Mouse (Mus musculus) neural tube, embryonic 15.5 days (tissue): ENCODE results near the gene Fam189a1. TPM values are rescaled to one million over a fixed set of nuclear protein-coding genes. Genes with fewer than 3 reads are reported as not detected.

Source experiments
- ATAC-seq: fragments of 200-750 bp; cut with Nextera tagmentation; 2 replicates; pipeline ENCODE4 v1.8.0; 2017; ENCODE audit warnings: mild to moderate bottlenecking, moderate TSS enrichment, moderate library complexity; ENCODE audit not compliant: low FRiP score
- H3K27ac ChIP-seq: fragments of 300-500 bp; sonication (generic); replicated peaks from 2 replicates; pipeline ENCODE4 v1.5.1; 2015; ENCODE audit warnings: mild to moderate bottlenecking, inconsistent platforms
- H3K27me3 ChIP-seq: fragments of 300-500 bp; sonication (generic); replicated peaks from 2 replicates; pipeline ENCODE4 v1.6.1; 2015; ENCODE audit warnings: inconsistent platforms
- H3K36me3 ChIP-seq: fragments of 300-500 bp; sonication (generic); 2 replicates; pipeline ENCODE4 v1.6.1; 2015; ENCODE audit warnings: inconsistent platforms
- H3K4me1 ChIP-seq: fragments of 300-500 bp; sonication (generic); 2 replicates; pipeline ENCODE4 v1.6.1; 2015; ENCODE audit warnings: inconsistent platforms
- H3K4me2 ChIP-seq: fragments of 300-500 bp; sonication (generic); 2 replicates; pipeline ENCODE4 v1.6.1; 2015; ENCODE audit warnings: inconsistent platforms, mild to moderate bottlenecking, moderate library complexity
- H3K4me3 ChIP-seq: fragments of 300-500 bp; sonication (generic); replicated peaks from 2 replicates; pipeline ENCODE4 v1.5.1; 2015; ENCODE audit warnings: mild to moderate bottlenecking, inconsistent platforms
- H3K9ac ChIP-seq: fragments of 300-500 bp; sonication (generic); replicated peaks from 2 replicates; pipeline ENCODE4 v1.6.1; 2015; ENCODE audit warnings: mild to moderate bottlenecking, inconsistent platforms
- H3K9me3 ChIP-seq: fragments of 300-500 bp; sonication (generic); replicated peaks from 2 replicates; pipeline ENCODE4 v1.6.1; 2016; ENCODE audit warnings: inconsistent platforms
- WGBS: fragments of 180-500 bp; shearing (Covaris S2); methylation state at CpG from one replicate; pipeline ENCODE4 v1.1.7; 2015; ENCODE audit warnings: mixed read lengths; 5-methylcytosine and 5-hydroxymethylcytosine counted together
- polyA plus RNA-seq: library from polyadenylated mRNA; unstranded; fragments of >200 nt; fragmentation: Nextera tagmentation; extraction: Ambion mirVana; gene quantifications from 2 replicates; pipeline ENCODE4 v1.2.1, GENCODE M21; 2015

Fam189a1 gene
- polyA plus RNA-seq: 10.4 and 13.4 TPM in 2 replicates

DNA sequence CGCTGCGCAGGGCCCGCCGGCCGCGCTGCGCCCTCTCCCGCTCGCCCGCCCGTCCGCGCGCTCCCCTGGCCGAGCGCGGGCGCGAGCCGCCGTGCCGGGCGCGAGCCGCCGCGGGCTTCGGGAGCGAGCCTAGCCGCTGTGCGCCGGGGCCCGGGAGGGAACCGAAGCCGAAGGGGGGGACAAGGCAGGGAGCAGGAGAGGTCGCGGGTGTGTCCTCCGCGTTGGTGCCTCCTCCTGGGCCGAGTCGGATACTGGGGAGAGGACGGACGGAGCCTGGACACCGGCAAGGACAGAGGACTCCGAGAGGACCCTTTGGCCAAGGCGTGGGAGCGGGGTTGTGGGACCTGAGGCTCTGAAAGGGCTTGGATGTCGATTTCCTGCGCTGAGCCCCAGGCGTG is at the start of gene Fam189a1:
TSS of gene Fam189a1 (minus strand) at position 57 of the 398 bp plus-strand sequence.
- peak within 1 kb of the TSS; percentile 96 for H3K4me2 ChIP-seq
- ATAC-seq: peak; percentile 95
- no peaks in the 10 kb centered on the region for H3K36me3 ChIP-seq
- H3K9me3 ChIP-seq: no peaks in the 10 kb centered on the region
- peak within 1 kb of the TSS; percentile 59 for H3K4me3 ChIP-seq
- peak within 1 kb of the TSS; percentile 74 for H3K9ac ChIP-seq
- H3K27me3 ChIP-seq: 0 out of 2 replicates have a peak, but pooled peaks cover 4% of the 10 kb centered on the region
- H3K27ac ChIP-seq: peak within 1 kb of the TSS; percentile 89
- under 1% methylated on average over 48 of the region's 50 CpGs for WGBS
- H3K4me1 ChIP-seq: peaks cover 28% of the 10 kb centered on the region

DNA sequence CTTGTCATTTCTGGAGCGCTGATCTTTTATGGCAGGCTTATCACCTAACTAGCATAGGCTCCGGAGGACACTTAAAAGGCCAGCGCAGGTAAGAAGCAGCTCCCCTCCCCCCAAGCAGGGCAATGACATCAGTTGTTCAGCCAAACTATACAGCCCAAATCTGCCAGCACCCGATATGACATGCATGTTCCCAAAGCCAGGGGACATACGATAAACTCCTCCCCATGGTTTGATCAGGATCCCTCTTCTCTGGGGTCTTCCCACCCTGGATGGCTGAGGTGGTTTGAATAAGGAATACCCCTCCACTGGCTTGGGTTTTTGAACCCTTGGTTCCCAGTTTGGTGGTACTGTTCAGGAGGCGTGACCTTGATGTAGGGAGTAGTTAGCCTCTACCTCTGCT is 49.7 kb upstream of the Fam189a1 start:
- 0 out of 2 replicates have a peak, but pooled peaks cover 4% of the 10 kb centered on the region for H3K9me3 ChIP-seq
- no peak overlapping the region for H3K27ac ChIP-seq
- no peak for ATAC-seq
- no peaks in the 10 kb centered on the region for H3K27me3 ChIP-seq
- H3K9ac ChIP-seq: no peak overlapping the region
- H3K36me3 ChIP-seq: no peaks in the 10 kb centered on the region
- no peaks in the 10 kb centered on the region for H3K4me1 ChIP-seq
- WGBS: 89% methylated on average over 6 of the region's 6 CpGs
- no peak overlapping the region for H3K4me3 ChIP-seq
- no peak overlapping the region for H3K4me2 ChIP-seq

DNA sequence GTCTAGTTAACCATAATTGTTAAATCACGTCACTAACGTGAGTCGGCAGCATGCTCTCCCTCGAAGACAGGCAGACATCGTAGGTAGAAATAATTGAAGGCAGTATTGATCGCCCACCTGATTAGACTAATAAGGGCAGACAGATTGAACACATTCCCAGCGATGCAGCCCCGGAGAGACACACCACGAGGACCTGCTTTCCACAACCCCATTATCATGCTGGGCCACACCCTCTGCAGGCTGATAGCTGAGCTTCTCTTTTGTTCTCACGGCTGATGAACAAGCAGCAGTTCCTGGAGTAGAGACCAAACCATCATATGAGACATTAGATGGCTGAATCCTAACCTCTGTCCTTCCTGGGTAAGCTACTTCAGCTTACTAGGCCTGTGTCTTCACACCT is 46.3 kb upstream of the Fam189a1 start:
- no peak overlapping the region for H3K27ac ChIP-seq
- 0 out of 2 replicates have a peak, but pooled peaks cover 7% of the 10 kb centered on the region for H3K9me3 ChIP-seq
- H3K4me1 ChIP-seq: no peaks in the 10 kb centered on the region
- no peak overlapping the region for H3K4me2 ChIP-seq
- H3K36me3 ChIP-seq: no peaks in the 10 kb centered on the region
- H3K9ac ChIP-seq: no peak overlapping the region
- WGBS: 72% methylated on average over 10 of the region's 10 CpGs
- no peak overlapping the region for H3K4me3 ChIP-seq
- no peaks in the 10 kb centered on the region for H3K27me3 ChIP-seq
- ATAC-seq: no peak

DNA sequence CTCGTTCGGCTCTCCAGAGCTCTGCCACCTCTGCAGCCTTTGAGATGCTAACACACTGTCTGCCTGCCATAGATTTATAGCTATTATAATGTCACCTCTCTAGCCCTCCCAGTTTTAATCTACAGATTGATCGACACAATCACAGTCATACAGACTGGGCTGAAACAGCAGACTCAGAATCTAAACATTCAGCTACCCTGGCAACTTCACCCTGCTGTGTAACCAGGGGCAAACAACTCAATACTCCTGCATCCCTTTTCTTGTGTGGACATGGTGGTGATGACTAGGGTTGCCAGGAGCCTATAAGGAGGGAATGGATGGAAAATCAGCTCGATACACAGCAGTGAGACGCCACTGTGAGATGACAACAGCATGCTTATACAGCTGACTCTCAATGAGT is 24.3 kb upstream of the Fam189a1 start:
- no peak overlapping the region for H3K9ac ChIP-seq
- H3K36me3 ChIP-seq: no peaks in the 10 kb centered on the region
- no peak for ATAC-seq
- H3K4me1 ChIP-seq: 0 out of 2 replicates have a peak, but pooled peaks cover 4% of the 10 kb centered on the region
- H3K4me2 ChIP-seq: no peak overlapping the region
- H3K27me3 ChIP-seq: no peaks in the 10 kb centered on the region
- H3K9me3 ChIP-seq: no peaks in the 10 kb centered on the region
- H3K4me3 ChIP-seq: no peak overlapping the region
- H3K27ac ChIP-seq: no peak overlapping the region
- 12% methylated on average over 5 of the region's 5 CpGs for WGBS

DNA sequence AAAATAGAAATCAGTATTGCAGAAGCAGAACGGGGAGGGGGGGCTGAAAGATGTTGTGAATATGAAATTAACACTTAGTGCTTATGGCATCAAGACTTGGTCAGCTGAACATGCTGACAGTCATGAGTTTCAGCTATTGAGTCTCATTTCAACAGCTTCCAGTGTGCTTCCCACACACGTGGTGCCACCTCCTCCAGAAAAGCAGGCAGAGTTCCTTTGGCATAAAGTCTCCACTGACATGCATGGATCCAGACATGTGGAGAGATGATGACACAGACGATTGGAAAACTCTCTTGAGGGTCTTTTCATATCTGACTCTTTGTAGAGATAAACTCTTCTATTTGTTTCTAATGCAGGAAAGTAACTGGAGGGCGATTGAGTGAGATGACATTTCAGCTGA is 14.4 kb upstream of the Fam189a1 start:
- H3K4me1 ChIP-seq: no peaks in the 10 kb centered on the region
- no peak overlapping the region for H3K27ac ChIP-seq
- H3K27me3 ChIP-seq: no peaks in the 10 kb centered on the region
- no peaks in the 10 kb centered on the region for H3K36me3 ChIP-seq
- H3K4me2 ChIP-seq: no peak overlapping the region
- no peak for ATAC-seq
- H3K4me3 ChIP-seq: no peak overlapping the region
- no peak overlapping the region for H3K9ac ChIP-seq
- WGBS: 87% methylated on average over 4 of the region's 4 CpGs
- H3K9me3 ChIP-seq: no peaks in the 10 kb centered on the region

DNA sequence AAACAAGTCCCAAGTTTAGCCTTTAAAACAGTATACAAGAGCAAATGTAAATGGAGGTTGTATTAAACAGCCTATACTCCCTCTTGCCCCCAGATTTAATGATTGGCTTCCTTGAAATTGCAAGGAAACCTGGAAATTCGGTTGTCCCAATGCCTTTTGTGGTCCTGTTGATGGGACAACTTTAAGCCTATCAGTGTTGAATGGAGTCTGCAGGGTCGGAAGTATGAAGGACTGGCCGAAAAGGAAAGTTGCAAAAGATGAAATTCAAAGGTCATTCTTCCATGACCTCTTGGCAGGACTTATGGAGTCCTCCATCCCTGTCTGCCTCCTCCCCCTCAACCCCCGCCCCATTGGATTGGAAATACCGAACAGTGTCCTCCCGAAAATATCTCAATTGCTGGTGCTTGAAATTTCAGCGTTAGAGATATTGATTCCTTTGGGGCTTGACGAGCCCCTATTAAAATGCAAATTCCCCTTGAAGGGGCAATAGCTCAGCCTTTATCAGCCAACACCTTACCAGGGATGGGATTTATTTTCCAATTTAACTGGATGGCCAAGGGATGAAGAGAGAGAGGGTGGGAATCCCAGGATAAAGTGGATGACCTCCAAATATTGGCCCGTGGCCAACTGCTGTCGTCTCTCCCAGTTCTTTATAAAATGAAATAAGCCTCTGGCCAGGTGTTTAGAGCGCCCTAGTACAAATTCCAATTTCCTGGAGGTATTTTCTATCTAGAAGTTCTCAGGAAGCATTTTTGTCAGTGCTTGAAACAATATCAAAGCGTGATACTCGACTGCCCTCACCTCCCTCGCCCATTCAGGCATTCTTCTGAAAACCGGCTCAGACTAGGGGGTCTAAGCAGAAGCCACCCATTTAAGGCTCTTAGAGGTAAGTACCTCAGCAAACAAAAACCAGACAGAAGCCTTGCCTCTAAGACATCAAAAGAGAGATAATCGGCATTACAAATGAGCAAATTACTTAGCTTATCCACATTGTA is 958 bp upstream of the Fam189a1 start:
- H3K9ac ChIP-seq: peak overlapping the region; percentile 74
- 0 out of 2 replicates have a peak, but pooled peaks cover 4% of the 10 kb centered on the region for H3K27me3 ChIP-seq
- H3K9me3 ChIP-seq: no peaks in the 10 kb centered on the region
- no peak overlapping the region for H3K27ac ChIP-seq
- peaks cover 28% of the 10 kb centered on the region for H3K4me1 ChIP-seq
- H3K36me3 ChIP-seq: no peaks in the 10 kb centered on the region
- ATAC-seq: no peak
- peak overlapping the region; percentile 96 for H3K4me2 ChIP-seq
- H3K4me3 ChIP-seq: peak overlapping the region; percentile 59
- 14% methylated on average over 16 of the region's 16 CpGs for WGBS

DNA sequence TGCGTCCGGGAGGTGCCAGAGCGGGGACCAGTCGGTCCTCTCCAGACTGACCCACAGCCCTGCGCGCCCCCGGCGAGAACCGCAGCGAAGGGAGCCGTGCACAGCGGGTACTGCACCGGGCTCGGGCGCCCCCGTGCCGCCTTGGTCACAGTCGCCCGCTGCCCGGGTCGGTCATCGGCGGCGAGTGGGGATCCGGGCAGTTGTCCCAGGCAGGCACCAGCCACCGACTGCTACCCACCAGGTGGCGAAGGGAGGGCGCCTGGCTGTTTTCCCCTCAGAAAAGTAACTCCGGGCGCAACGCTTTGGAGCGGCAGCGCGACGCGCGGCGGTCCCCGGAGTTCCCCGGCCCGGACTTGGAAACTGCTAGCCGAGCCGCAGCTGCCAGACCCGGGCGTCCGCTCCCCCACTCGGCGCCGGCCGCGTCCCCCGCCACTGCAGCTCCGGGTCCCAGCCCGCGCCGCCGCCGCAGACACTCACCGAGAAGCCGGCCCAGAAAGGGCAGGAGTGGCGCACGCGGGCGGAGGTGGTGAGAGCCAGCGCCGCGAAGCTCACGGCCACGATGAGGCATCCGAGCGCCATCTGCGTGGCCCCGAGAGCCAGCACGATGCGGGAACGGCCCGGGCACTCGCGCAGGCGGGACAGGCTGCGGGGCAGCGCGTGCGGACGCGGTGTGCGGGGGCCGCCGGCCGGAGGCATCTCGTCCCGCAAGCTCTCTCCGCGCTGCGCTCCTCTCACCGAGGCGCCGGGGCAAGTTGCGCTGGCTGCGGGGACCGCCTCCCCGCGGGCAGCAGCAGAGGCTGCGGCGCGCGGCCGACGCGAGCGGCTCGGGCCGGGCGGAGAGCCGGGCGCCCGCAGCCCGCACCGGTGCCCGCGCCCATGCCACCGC is 499 bp downstream of the Fam189a1 start:
- Histone ChIP-seq H3K9me3 (no peaks in the 10 kb centered on the region), H3K36me3 (no peaks in the 10 kb centered on the region), H3K9ac (peak overlapping the region; percentile 74), H3K4me2 (peak overlapping the region; percentile 96), H3K27ac (peak overlapping the region; percentile 89), H3K27me3 (0 out of 2 replicates have a peak, but pooled peaks cover 4% of the 10 kb centered on the region), H3K4me3 (peak overlapping the region; percentile 59), H3K4me1 (peaks cover 28% of the 10 kb centered on the region)
- WGBS: under 1% methylated on average over 111 of the region's 122 CpGs
- ATAC-seq: peak; percentile 87

DNA sequence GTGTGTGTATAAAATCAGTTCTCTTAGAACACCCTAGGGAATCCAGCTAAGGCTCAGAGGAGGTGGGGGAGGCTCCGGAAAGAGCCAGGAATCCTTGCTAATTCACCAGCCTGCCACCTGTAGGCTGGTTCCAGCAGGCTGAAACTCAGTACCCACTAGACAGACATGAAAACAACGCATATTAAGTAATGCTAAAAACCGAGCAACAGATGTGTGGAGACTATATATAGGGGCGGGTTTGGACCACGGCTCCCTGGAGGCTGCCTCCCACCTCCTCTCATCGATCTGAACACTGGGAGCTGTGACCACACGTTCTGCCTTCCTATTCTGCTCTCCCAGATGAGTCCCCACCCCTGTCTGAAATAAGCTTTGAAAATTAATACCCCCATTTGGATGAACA is 1.8 kb downstream of the Fam189a1 start:
- H3K4me3 ChIP-seq: peak overlapping the region; percentile 59
- H3K27ac ChIP-seq: no peak overlapping the region
- H3K36me3 ChIP-seq: no peaks in the 10 kb centered on the region
- H3K9ac ChIP-seq: no peak overlapping the region
- peaks cover 28% of the 10 kb centered on the region for H3K4me1 ChIP-seq
- no peak for ATAC-seq
- H3K27me3 ChIP-seq: 0 out of 2 replicates have a peak, but pooled peaks cover 4% of the 10 kb centered on the region
- H3K4me2 ChIP-seq: peak overlapping the region; percentile 96
- no peaks in the 10 kb centered on the region for H3K9me3 ChIP-seq
- WGBS: 10% methylated on average over 7 of the region's 7 CpGs

DNA sequence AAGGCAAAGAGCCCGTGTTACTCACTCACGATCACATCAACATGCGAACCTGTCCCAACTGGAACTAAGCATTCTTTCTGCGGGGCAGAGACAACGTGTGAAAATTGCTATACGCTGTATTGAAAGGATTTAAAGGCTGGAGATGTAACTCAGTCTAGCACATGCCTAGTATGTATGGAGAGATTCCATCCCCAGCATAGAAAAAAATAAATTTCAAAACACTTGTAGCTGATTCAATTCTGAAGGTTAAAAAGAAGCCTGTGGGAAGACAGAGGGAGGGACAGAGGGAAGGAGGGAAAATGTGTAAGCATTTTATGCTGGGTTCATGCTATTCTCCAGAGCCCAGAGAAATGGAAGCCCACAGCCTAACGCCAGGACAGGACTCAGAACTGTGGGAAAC is 2.5 kb downstream of the Fam189a1 start:
- Histone ChIP-seq H3K27me3 (0 out of 2 replicates have a peak, but pooled peaks cover 4% of the 10 kb centered on the region), H3K9ac (no peak overlapping the region), H3K4me3 (no peak overlapping the region), H3K9me3 (no peaks in the 10 kb centered on the region), H3K36me3 (no peaks in the 10 kb centered on the region), H3K4me2 (no peak overlapping the region), H3K4me1 (peaks cover 28% of the 10 kb centered on the region), H3K27ac (no peak overlapping the region)
- no peak for ATAC-seq
- WGBS: 67% methylated on average over 7 of the region's 7 CpGs

DNA sequence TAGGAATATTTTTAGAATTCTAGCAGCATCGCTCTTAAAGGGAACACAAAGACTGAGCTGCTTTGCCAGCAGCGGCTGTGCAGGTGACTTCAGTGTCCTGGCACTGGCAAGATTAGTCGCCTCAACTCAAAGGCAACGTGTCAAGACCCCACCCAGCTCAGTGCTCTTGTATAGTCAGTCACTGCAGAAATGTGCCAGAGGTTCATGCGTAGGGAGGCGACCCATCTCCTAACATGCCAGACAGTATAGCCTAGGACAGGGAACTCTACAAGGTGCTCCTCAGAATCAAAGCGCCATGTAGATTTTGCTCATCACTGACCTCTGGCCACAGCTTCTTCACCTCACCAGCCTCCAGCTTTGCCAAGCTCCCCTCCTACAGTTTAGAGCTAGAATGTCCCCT is 4.8 kb downstream of the Fam189a1 start:
- ATAC-seq: no peak
- no peaks in the 10 kb centered on the region for H3K36me3 ChIP-seq
- no peaks in the 10 kb centered on the region for H3K27me3 ChIP-seq
- no peak overlapping the region for H3K4me2 ChIP-seq
- peaks cover 19% of the 10 kb centered on the region for H3K4me1 ChIP-seq
- no peak overlapping the region for H3K9ac ChIP-seq
- WGBS: 95% methylated on average over 7 of the region's 7 CpGs
- H3K9me3 ChIP-seq: no peaks in the 10 kb centered on the region
- H3K27ac ChIP-seq: no peak overlapping the region
- H3K4me3 ChIP-seq: no peak overlapping the region

DNA sequence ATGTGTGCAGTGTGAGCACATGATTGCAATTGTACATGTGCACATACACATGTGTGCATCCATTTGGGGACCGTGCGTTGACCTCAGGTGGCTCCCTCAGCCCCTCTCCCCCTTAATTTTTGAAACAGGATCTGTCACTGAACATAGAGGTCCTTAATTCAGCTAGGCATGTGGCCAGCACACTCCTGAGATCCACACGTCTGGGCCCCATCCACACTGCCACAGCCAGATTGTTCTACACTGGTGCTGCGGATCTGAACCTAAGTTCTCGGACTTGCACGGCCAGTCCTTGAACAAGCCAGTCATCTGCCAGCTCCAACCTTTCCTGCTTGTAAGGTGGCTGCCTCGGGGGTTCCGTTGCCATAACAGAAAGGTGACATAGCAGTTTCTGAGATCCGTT is 7.3 kb downstream of the Fam189a1 start:
- Histone ChIP-seq H3K9ac (no peak overlapping the region), H3K9me3 (no peaks in the 10 kb centered on the region), H3K36me3 (no peaks in the 10 kb centered on the region), H3K27me3 (no peaks in the 10 kb centered on the region), H3K4me2 (no peak overlapping the region), H3K4me1 (peaks cover 14% of the 10 kb centered on the region; the same call in 1 of the 2 replicates), H3K4me3 (no peak overlapping the region), H3K27ac (no peak overlapping the region)
- 93% methylated on average over 9 of the region's 9 CpGs for WGBS
- ATAC-seq: no peak
